Mouse (Mus musculus): ENCODE results near the gene 4930550C14Rik. TPM values are rescaled to one million over a fixed set of nuclear protein-coding genes. Genes with fewer than 3 reads are reported as not detected.

4930550C14Rik gene
- polyA plus RNA-seq, 1 experiment from 2014 or later = 0.78 TPM

DNA sequence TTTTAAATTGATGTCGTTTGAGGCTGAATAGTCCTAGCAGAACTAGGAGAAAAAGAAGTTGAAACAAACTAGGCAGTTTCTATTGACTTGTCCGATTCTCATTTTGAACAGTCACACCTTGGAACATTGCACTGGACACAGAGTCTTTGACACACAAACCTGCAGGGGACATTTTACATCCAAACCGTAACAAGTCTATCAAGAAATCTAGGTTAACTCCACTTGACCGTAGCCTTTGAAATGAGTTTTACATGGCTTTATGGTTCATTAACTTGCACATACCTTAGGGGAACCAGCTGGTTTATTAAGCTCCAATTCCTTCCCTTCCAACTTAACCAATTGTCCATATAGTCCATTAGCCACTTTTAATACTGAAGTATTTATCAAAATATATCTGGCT, 1.4 kb upstream of the 4930550C14Rik start:
- TF ChIP-seq EP300 (IDR thresholded peaks at IDR 0.05; ENCODE audit: low read depth) (no peak), CTCF (IDR thresholded peaks at IDR 0.05; ENCODE audit: low read depth) (no peak)
- H3K9me3 ChIP-seq (ENCODE audit: low read length) = no peaks in the 10 kb centered on the region
- DNase-seq (no peak), ATAC-seq (no peak)
- no peak overlapping the region for H3K4me3 ChIP-seq (ENCODE audit: low read depth, low read length)
- peaks cover 6% of the 10 kb centered on the region; the same call in 1 of the 2 replicates for H3K4me1 ChIP-seq (ENCODE audit: insufficient read depth)
- H3K4me2 ChIP-seq (ENCODE audit: low read depth, low read length) = no peak overlapping the region
- no peaks in the 10 kb centered on the region for H3K27me3 ChIP-seq (ENCODE audit: insufficient read depth, low read length)
- H3K27ac ChIP-seq (ENCODE audit: low read depth) = no peak overlapping the region
- no peak overlapping the region for H3K9ac ChIP-seq (replicated peaks)
- H3K36me3 ChIP-seq (replicated peaks; ENCODE audit: insufficient read depth, low read length) = peaks cover 2% of the 10 kb centered on the region; the same call in 1 of the 2 replicates
- 88% methylated on average over 4 of the region's 4 CpGs for WGBS (ENCODE audit: insufficient replicate concordance)

GRCm38 (mm10) chr9:53401146-53401545, 979 bp upstream of the 4930550C14Rik start:
- Histone ChIP-seq H3K4me3 (ENCODE audit: low read depth, low read length) (no peak overlapping the region), H3K9ac (replicated peaks) (no peak overlapping the region), H3K4me2 (ENCODE audit: low read depth, low read length) (no peak overlapping the region), H3K27me3 (ENCODE audit: insufficient read depth, low read length) (no peaks in the 10 kb centered on the region), H3K9me3 (ENCODE audit: low read length) (no peaks in the 10 kb centered on the region), H3K36me3 (replicated peaks; ENCODE audit: insufficient read depth, low read length) (peaks cover 2% of the 10 kb centered on the region; the same call in 1 of the 2 replicates), H3K4me1 (ENCODE audit: insufficient read depth) (peaks cover 6% of the 10 kb centered on the region; the same call in 1 of the 2 replicates), H3K27ac (ENCODE audit: low read depth) (no peak overlapping the region)
- DNase-seq (no peak), ATAC-seq (no peak)
- TF ChIP-seq EP300 (IDR thresholded peaks at IDR 0.05; ENCODE audit: low read depth) = no peak
- no peak for TF ChIP-seq CTCF (IDR thresholded peaks at IDR 0.05; ENCODE audit: low read depth)
- WGBS (ENCODE audit: insufficient replicate concordance) = 80% methylated on average over 8 of the region's 8 CpGs

- H3K4me1 ChIP-seq (ENCODE audit: insufficient read depth) = peaks cover 6% of the 10 kb centered on the region; the same call in 1 of the 2 replicates
- H3K36me3 ChIP-seq (replicated peaks; ENCODE audit: insufficient read depth, low read length) = no peaks in the 10 kb centered on the region
- TF ChIP-seq EP300 (IDR thresholded peaks at IDR 0.05; ENCODE audit: low read depth) (no peak), CTCF (IDR thresholded peaks at IDR 0.05; ENCODE audit: low read depth) (no peak)
- ATAC-seq (no peak), DNase-seq (no peak)
- no peaks in the 10 kb centered on the region for H3K9me3 ChIP-seq (ENCODE audit: low read length)
- 82% methylated on average over 8 of the region's 8 CpGs for WGBS (ENCODE audit: insufficient replicate concordance)
- H3K9ac ChIP-seq (replicated peaks) = no peak overlapping the region
- H3K4me2 ChIP-seq (ENCODE audit: low read depth, low read length) = no peak overlapping the region
- no peak overlapping the region for H3K4me3 ChIP-seq (ENCODE audit: low read depth, low read length)
- no peaks in the 10 kb centered on the region for H3K27me3 ChIP-seq (ENCODE audit: insufficient read depth, low read length)
- H3K27ac ChIP-seq (ENCODE audit: low read depth) = no peak overlapping the region
Measured at GRCm38 (mm10) chr9:53402991-53403390, 866 bp downstream of the 4930550C14Rik start.

DNA sequence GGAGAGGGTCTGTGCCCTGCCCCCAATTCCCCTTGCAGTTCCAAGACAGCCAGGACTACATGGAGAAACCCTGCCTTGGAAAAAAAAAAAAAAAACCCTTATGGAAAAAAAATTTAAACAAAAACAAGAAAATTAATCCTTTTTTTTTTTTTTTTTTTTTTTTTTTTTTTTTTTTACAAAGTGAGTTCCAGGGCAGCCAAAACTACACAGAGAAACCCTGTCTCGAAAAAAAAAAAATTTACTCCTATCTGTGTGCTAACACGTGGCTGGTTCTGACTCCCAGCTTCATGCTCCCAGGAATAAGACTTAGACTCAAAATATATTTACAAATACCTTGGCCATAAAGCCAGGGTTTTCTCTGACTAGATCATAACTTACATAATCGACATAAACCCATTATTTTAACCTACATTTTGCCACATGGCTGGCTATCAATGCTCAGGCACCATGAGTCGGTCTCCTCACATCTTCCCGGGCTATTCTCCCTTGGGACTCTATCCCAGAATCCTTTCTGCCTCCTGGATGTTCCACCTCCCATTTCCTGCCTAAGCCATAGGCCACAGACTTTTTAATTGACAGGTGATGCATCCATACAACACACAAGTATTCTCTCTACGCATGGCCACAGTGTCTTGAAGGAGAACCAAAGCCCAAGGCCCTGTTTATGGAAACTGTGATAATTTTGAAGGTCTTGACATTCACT, 2.1 kb downstream of the 4930550C14Rik start:
- Histone ChIP-seq H3K27ac (ENCODE audit: low read depth) (no peak overlapping the region), H3K4me2 (ENCODE audit: low read depth, low read length) (no peak overlapping the region), H3K4me1 (ENCODE audit: insufficient read depth) (peaks cover 6% of the 10 kb centered on the region; the same call in 1 of the 2 replicates), H3K9ac (replicated peaks) (no peak overlapping the region), H3K4me3 (ENCODE audit: low read depth, low read length) (no peak overlapping the region), H3K36me3 (replicated peaks; ENCODE audit: insufficient read depth, low read length) (no peaks in the 10 kb centered on the region), H3K27me3 (ENCODE audit: insufficient read depth, low read length) (no peaks in the 10 kb centered on the region), H3K9me3 (ENCODE audit: low read length) (no peaks in the 10 kb centered on the region)
- 65% methylated on average over 6 of the region's 6 CpGs for WGBS (ENCODE audit: insufficient replicate concordance)
- no peak for ATAC-seq
- TF ChIP-seq EP300 (IDR thresholded peaks at IDR 0.05; ENCODE audit: low read depth) = no peak
- DNase-seq = no peak

DNA sequence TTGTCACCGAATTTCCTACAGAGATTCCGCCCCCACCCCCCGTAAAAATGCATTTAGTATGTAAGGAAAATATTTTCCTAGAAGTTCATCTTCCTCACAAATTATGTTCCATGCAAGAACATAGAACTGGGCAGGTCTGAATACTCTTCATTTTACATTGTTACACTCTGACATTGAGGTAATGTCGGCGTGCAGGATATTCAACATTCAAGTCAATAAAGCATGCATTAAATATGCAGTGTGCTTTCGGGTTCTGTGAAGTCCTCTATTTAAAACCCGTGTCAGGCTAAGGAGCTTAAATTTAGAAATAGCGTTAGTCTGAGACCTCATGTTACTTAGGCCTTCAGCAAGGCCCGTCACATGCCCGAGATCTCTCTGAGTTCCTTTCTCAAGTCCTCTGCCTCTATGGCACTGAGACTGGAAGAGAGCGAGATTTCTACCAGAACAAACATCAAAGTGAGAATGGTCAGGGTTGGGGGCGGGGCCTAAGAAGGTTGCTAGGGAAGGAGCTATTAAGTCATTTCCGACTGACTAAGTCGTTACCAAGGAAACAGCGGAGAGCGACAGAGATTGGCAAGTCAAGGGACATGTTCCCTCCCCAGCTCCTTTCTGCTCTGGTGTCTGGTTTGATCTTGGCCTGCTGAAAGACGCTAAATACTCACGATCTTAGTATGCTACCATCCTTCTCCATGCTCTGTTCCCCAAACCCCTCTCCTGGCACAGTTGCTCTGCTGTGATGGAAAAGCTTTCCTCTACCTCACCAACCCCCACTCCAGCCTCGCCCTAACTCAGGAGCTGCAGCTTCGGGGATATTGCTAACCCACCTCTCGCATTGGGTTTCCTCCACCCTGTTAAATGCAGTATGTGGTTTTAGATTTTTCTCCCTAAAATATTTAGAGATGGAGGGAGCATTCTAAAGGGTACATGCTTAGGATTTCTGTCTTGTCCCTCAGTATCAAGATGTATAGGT, 2.9 kb downstream of the 4930550C14Rik start:
- TF ChIP-seq CTCF (IDR thresholded peaks at IDR 0.05; ENCODE audit: low read depth) = no peak
- no peak for TF ChIP-seq EP300 (IDR thresholded peaks at IDR 0.05; ENCODE audit: low read depth)
- H3K27me3 ChIP-seq (ENCODE audit: insufficient read depth, low read length) = no peaks in the 10 kb centered on the region
- no peak overlapping the region for H3K27ac ChIP-seq (ENCODE audit: low read depth)
- peak; percentile 73 for DNase-seq
- no peaks in the 10 kb centered on the region for H3K36me3 ChIP-seq (replicated peaks; ENCODE audit: insufficient read depth, low read length)
- WGBS (ENCODE audit: insufficient replicate concordance) = 27% methylated on average over 21 of the region's 21 CpGs
- no peaks in the 10 kb centered on the region for H3K9me3 ChIP-seq (ENCODE audit: low read length)
- H3K4me2 ChIP-seq (ENCODE audit: low read depth, low read length) = peak overlapping the region; percentile 66
- peak; percentile 75 for ATAC-seq
- no peak overlapping the region for H3K9ac ChIP-seq (replicated peaks)
- peaks cover 6% of the 10 kb centered on the region; the same call in 1 of the 2 replicates for H3K4me1 ChIP-seq (ENCODE audit: insufficient read depth)
- H3K4me3 ChIP-seq (ENCODE audit: low read depth, low read length) = peak overlapping the region; percentile 31

- DNase-seq (no peak), ATAC-seq (no peak)
- Histone ChIP-seq H3K4me2 (ENCODE audit: low read depth, low read length) (no peak overlapping the region), H3K9ac (replicated peaks) (no peak overlapping the region), H3K4me3 (ENCODE audit: low read depth, low read length) (no peak overlapping the region), H3K9me3 (ENCODE audit: low read length) (no peaks in the 10 kb centered on the region), H3K27ac (ENCODE audit: low read depth) (no peak overlapping the region), H3K27me3 (ENCODE audit: insufficient read depth, low read length) (no peaks in the 10 kb centered on the region), H3K4me1 (ENCODE audit: insufficient read depth) (peaks cover 6% of the 10 kb centered on the region; the same call in 1 of the 2 replicates), H3K36me3 (replicated peaks; ENCODE audit: insufficient read depth, low read length) (no peaks in the 10 kb centered on the region)
- WGBS (ENCODE audit: insufficient replicate concordance) = 71% methylated on average over 4 of the region's 4 CpGs
- no peak for TF ChIP-seq CTCF (IDR thresholded peaks at IDR 0.05; ENCODE audit: low read depth)
- no peak for TF ChIP-seq EP300 (IDR thresholded peaks at IDR 0.05; ENCODE audit: low read depth)
Measured at GRCm38 (mm10) chr9:53408548-53408947, 6.4 kb downstream of the 4930550C14Rik start.
